Mouse (Mus musculus): Measurements from ENCODE around the gene Noto.

DNA sequence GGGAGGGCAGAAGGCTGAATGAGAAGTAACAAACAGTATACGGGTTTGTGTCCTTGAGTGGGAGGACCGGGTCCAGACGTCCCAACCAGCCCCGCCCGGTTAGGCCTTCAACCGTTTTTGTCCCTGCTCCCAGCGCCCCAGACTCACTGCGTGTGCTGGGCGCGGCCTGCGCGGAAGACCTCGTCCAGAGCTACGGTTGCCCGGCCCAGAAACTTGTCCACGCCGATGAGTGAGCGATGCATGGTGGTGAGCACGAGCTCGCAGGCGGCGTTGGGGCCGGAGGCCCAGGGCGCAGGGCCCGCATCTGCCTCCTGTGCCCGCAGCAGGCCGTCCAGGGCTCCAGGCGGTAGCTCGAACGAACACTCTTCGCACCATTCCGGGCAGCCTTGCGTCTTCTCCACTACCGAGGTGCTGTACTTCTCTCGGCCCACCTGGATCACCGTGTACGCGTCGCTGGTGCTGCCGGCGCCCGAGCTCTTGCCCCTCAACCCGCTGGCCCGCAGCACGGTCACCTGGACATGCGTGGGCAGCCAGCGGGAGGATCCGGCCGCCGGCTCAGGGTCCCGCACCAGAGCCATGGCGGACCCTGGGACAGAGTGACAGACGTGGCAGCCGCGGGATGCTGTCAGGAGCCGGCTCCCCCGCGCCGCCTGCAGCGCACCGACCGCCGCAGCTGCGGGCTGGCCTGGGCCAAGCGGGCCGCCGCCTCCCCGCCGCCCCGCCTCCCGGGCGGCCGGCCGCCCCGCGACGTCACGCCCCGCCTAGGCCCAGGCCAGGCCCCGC, 49.5 kb upstream of the Noto start, which contains the start of gene Rab11fip5:
- TF ChIP-seq POLR2A (IDR thresholded peaks at IDR 0.05; ENCODE audit: low read depth, low read length) (no peak), CTCF (IDR thresholded peaks at IDR 0.05; ENCODE audit: extremely low read depth, insufficient read depth, insufficient read length, insufficient replicate concordance) (no peak)

Measured in spleen, adult 2 months (tissue).